Mouse (Mus musculus) heart, embryonic 16.5 days (tissue): ENCODE results near the gene Yars. TPM values are rescaled to one million over a fixed set of nuclear protein-coding genes. Genes with fewer than 3 reads are reported as not detected.

Experiments used
- ATAC-seq: fragments of 200-750 bp; cut with Nextera tagmentation; replicated peaks from 2 replicates; pipeline ENCODE4 v1.8.0; 2017; ENCODE audit warnings: moderate number of reproducible peaks; ENCODE audit not compliant: insufficient read depth, low FRiP score; ENCODE audit errors: extremely low read depth
- H3K27ac ChIP-seq: fragments of 300-500 bp; sonication (generic); 2 replicates; pipeline ENCODE4 v1.5.1; 2014; ENCODE audit warnings: mild to moderate bottlenecking, low read length, control low read depth, moderate library complexity
- H3K27me3 ChIP-seq: fragments of 300-500 bp; sonication (generic); 2 replicates; pipeline ENCODE4 v1.6.1; 2014; ENCODE audit warnings: low read length, mixed read lengths; ENCODE audit not compliant: control insufficient read depth, insufficient read depth
- H3K36me3 ChIP-seq: fragments of 300-500 bp; sonication (generic); 2 replicates; pipeline ENCODE4 v1.6.1; 2014; ENCODE audit not compliant: control insufficient read depth, insufficient read depth
- H3K4me1 ChIP-seq: fragments of 300-500 bp; sonication (generic); 2 replicates; pipeline ENCODE4 v1.6.1; 2014; ENCODE audit warnings: low read length, mixed read lengths; ENCODE audit not compliant: control insufficient read depth, insufficient read depth
- H3K4me2 ChIP-seq: fragments of 300-500 bp; sonication (generic); 2 replicates; pipeline ENCODE4 v1.6.1; 2014; ENCODE audit warnings: low read depth, mild to moderate bottlenecking, control low read depth, low read length
- H3K4me3 ChIP-seq: fragments of 300-500 bp; sonication (generic); 2 replicates; pipeline ENCODE4 v1.5.1; 2014; ENCODE audit warnings: mild to moderate bottlenecking, control low read depth, low read length
- H3K9ac ChIP-seq: fragments of 300-500 bp; sonication (generic); 2 replicates; pipeline ENCODE4 v1.6.1; 2014; ENCODE audit warnings: low read length, control low read depth
- H3K9me3 ChIP-seq: fragments of 300-500 bp; sonication (generic); replicated peaks from 2 replicates; pipeline ENCODE4 v1.6.1; 2016; ENCODE audit warnings: low read length; ENCODE audit not compliant: control insufficient read depth
- WGBS: fragments of 180-500 bp; shearing (Covaris S2); extraction: QIAGEN DNeasy Blood & Tissue Kit; methylation state at CpG from one replicate; pipeline ENCODE4 v1.1.7; 2014; 5-methylcytosine and 5-hydroxymethylcytosine counted together
- polyA plus RNA-seq: library from polyadenylated mRNA; unstranded; fragments of >200 nt; fragmentation: Nextera tagmentation; extraction: Ambion mirVana; gene quantifications from 2 replicates; pipeline ENCODE4 v1.2.1, GENCODE M21; 2015

Yars gene
- polyA plus RNA-seq, result 45.9 and 53.3 TPM in 2 replicates

- Histone ChIP-seq H3K9ac (peak within 1 kb of the TSS; percentile 86), H3K4me2 (peak within 1 kb of the TSS; percentile 83), H3K36me3 (no peaks in the 10 kb centered on the region), H3K27me3 (no peaks in the 10 kb centered on the region), H3K4me3 (peak within 1 kb of the TSS; percentile 82), H3K27ac (peak within 1 kb of the TSS; percentile 88), H3K9me3 (no peaks in the 10 kb centered on the region), H3K4me1 (peaks cover 21% of the 10 kb centered on the region)
- peak; percentile 94 for ATAC-seq
- under 1% methylated on average over 53 of the region's 58 CpGs for WGBS
Measured at GRCm38 (mm10) chr4:129189542-129190519, at the start of gene Yars, which contains the start of gene S100pbp. TSS of gene Yars (plus strand) at chr4:129189760. TSS of gene S100pbp (minus strand) at chr4:129189727.

GRCm38 (mm10) chr4:129140808-129141207, 48.8 kb upstream of the Yars start:
- Histone ChIP-seq H3K27me3 (peaks cover 10% of the 10 kb centered on the region), H3K9ac (peak overlapping the region; percentile 40; the same call in 1 of the 2 replicates), H3K4me3 (no peak overlapping the region), H3K36me3 (0 out of 2 replicates have a peak, but pooled peaks cover 5% of the 10 kb centered on the region), H3K4me2 (no peak overlapping the region), H3K9me3 (no peaks in the 10 kb centered on the region), H3K4me1 (peaks cover 53% of the 10 kb centered on the region), H3K27ac (peak overlapping the region; percentile 73)
- ATAC-seq, result no peak
- WGBS, result 84% methylated on average over 4 of the region's 4 CpGs

DNA sequence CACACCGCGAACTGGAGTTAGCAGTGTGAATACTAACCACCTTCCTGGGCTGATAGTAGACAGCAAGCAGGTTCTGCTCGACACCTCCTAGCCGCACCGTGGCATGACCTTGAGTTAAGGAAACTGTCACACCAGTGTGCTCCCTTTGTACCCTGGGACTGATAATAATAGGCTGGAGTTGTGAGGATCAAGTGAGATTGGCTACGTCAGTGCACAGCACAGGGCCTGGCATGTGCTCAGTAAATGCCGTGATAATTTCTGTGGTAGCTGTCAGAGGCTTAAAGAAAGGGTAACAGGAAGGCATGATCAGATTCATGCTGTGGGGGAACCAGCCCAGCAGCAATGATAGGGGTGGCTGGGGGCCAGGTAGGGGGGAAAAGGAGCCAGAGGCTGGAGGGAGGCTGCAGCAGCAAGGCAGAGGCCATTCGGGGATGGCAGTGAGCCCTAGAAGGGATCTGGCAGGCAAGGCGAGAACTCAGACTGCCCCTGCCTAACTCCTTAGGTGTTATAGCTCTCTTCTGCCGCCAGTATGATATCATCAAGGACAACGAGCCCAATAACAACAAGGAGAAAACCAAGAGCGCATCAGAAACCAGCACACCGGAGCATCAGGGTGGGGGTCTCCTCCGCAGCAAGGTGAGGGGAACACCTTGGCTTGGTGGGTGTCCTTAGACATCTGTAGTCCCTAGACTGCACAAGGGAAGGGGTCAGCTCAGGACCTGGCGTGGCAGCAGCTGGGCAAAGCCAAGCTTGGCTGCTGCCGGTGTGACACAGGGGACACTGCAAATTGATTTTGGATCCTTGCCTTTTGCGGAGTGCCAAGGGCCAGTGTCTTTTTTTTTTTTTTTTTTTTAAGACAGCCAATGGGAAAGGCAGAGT, 47.8 kb upstream of the Yars start:
- 46% methylated on average over 17 of the region's 17 CpGs for WGBS
- peak; percentile 79 for ATAC-seq
- Histone ChIP-seq H3K36me3 (0 out of 2 replicates have a peak, but pooled peaks cover 5% of the 10 kb centered on the region), H3K4me1 (peaks cover 49% of the 10 kb centered on the region), H3K4me3 (no peak overlapping the region), H3K9ac (peak overlapping the region; percentile 40; the same call in 1 of the 2 replicates), H3K27me3 (peaks cover 4% of the 10 kb centered on the region), H3K9me3 (no peaks in the 10 kb centered on the region), H3K27ac (peak overlapping the region; percentile 73), H3K4me2 (peak overlapping the region; percentile 3; the same call in 1 of the 2 replicates)

GRCm38 (mm10) chr4:129142439-129143045, 47.0 kb upstream of the Yars start:
- no peak overlapping the region for H3K4me3 ChIP-seq
- H3K9ac ChIP-seq, result no peak overlapping the region
- H3K27me3 ChIP-seq, result peaks cover under 1% of the 10 kb centered on the region
- no peak for ATAC-seq
- no peak overlapping the region for H3K4me2 ChIP-seq
- peak overlapping the region; percentile 35; the same call in 1 of the 2 replicates for H3K27ac ChIP-seq
- WGBS, result 82% methylated on average over 11 of the region's 11 CpGs
- no peaks in the 10 kb centered on the region for H3K9me3 ChIP-seq
- H3K4me1 ChIP-seq, result peaks cover 51% of the 10 kb centered on the region
- 0 out of 2 replicates have a peak, but pooled peaks cover 5% of the 10 kb centered on the region for H3K36me3 ChIP-seq

DNA sequence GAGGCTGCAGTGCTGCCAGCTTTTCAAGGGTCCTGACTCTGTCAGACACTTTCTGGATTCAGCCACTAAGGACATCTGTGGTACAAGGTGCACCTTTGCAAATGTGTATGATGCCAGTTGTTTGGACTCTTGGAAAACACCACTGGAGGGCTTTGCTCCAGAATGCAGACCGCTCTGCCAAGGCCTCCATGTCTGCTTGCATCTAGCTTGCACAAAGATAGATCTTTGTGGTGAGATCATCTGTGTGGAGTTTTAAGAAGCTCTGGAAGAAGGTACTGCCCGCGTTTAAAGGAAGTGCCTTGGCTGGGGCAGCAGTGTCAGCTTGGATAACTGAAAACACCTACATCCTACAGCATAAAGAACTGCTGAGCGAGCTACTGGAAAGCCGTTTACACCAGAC, 46.1 kb upstream of the Yars start:
- Histone ChIP-seq H3K27me3 (no peaks in the 10 kb centered on the region; the same call in 1 of the 2 replicates), H3K4me2 (no peak overlapping the region), H3K9me3 (no peaks in the 10 kb centered on the region), H3K36me3 (0 out of 2 replicates have a peak, but pooled peaks cover 5% of the 10 kb centered on the region), H3K27ac (no peak overlapping the region), H3K4me1 (peaks cover 50% of the 10 kb centered on the region), H3K4me3 (no peak overlapping the region), H3K9ac (no peak overlapping the region)
- no peak for ATAC-seq
- 70% methylated on average over 5 of the region's 5 CpGs for WGBS

- H3K9ac ChIP-seq, result no peak overlapping the region
- H3K4me3 ChIP-seq, result no peak overlapping the region
- H3K27me3 ChIP-seq, result no peaks in the 10 kb centered on the region
- H3K27ac ChIP-seq, result no peak overlapping the region
- no peaks in the 10 kb centered on the region for H3K9me3 ChIP-seq
- no peak overlapping the region for H3K4me2 ChIP-seq
- peaks cover 50% of the 10 kb centered on the region for H3K4me1 ChIP-seq
- peaks cover 8% of the 10 kb centered on the region; the same call in 1 of the 2 replicates for H3K36me3 ChIP-seq
- no peak for ATAC-seq
- WGBS, result 56% methylated on average over 16 of the region's 16 CpGs
Measured at GRCm38 (mm10) chr4:129144401-129145367, 44.9 kb upstream of the Yars start.

GRCm38 (mm10) chr4:129145411-129145810, 44.1 kb upstream of the Yars start:
- H3K27ac ChIP-seq, result no peak overlapping the region

More at GRCm38 (mm10) chr4:129145411-129145810, 44.1 kb upstream of the Yars start:
- Histone ChIP-seq H3K4me1 (peaks cover 50% of the 10 kb centered on the region), H3K27me3 (no peaks in the 10 kb centered on the region), H3K9me3 (no peaks in the 10 kb centered on the region), H3K4me3 (no peak overlapping the region), H3K9ac (no peak overlapping the region), H3K4me2 (no peak overlapping the region), H3K36me3 (peaks cover 12% of the 10 kb centered on the region; the same call in 1 of the 2 replicates)
- no peak for ATAC-seq
- WGBS, result 56% methylated on average over 4 of the region's 4 CpGs
